32 mouse cellular contexts compared by ENCODE assay signal in the genomic region with DNA sequence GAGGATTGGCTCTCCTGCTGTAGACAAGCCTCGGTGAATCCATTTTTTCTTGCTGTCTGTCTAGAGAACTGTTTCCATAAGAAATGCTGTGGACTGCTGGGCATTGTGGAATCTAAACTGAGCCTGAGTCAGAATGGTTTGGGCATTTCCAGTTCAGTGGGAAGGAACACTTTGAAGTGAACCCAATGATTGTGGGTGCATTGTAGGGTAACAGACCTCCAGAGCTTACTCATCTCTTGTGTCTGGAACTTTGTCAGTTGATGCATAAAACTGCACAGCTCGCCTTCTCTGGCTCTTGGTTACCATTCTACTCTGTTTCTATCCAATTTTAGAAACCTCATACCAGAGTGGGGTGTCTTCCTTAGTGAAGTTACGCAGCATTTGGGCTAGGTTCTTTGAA. TPM values are rescaled to one million over a fixed set of nuclear protein-coding genes. Genes with fewer than 3 reads are reported as not detected.
DNase-seq lines count a peak whose midpoint lies in the region; ATAC-seq and TF ChIP-seq lines count a peak whose summit lies in the region.
"Had no signal": no experiment of that assay in that cellular context is flagged by ENCODE, and none has a peak within 500 bp of the region (broad histone marks: within the 10 kb centered on the region; RNA-seq: fewer than 3 reads in every experiment).

No protein-coding gene starts in this region.

- ATAC-seq in intestine, embryonic 14.5 days (replicated peaks; ENCODE audit: low FRiP score, low TSS enrichment, low read depth), result no peak
- no peak for ATAC-seq in intestine, embryonic 16.5 days
- ATAC-seq: forebrain, embryonic 16.5 days; hindbrain, postnatal 0 days; intestine, postnatal 0 days; midbrain, embryonic 15.5 days had no signal

- no peak overlapping the region for H3K4me2 ChIP-seq in intestine, embryonic 14.5 days (ENCODE audit: low read length)
- no peak overlapping the region for H3K4me2 ChIP-seq in intestine, embryonic 16.5 days (ENCODE audit: low read depth, low read length)
- H3K4me2 ChIP-seq: heart, embryonic 15.5 days; hindbrain, embryonic 12.5 days; limb, embryonic 15.5 days; liver, embryonic 15.5 days; lung, embryonic 14.5 days; midbrain, embryonic 15.5 days; neural tube, embryonic 15.5 days had no signal

- H3K27me3 ChIP-seq in intestine, embryonic 14.5 days (replicated peaks; ENCODE audit: control insufficient read depth, insufficient read depth, low read length), result no peaks in the 10 kb centered on the region
- no peaks in the 10 kb centered on the region for H3K27me3 ChIP-seq in intestine, embryonic 16.5 days (replicated peaks; ENCODE audit: control insufficient read depth, insufficient read depth, low read length)
- no peaks in the 10 kb centered on the region for H3K27me3 ChIP-seq in hindbrain, embryonic 10.5 days (ENCODE audit: insufficient read depth, poor library complexity, severe bottlenecking)
- H3K27me3 ChIP-seq: CH12.LX; heart, embryonic 15.5 days; hindbrain, embryonic 12.5 days; limb, embryonic 15.5 days; liver, embryonic 15.5 days; midbrain, embryonic 15.5 days; neural tube, embryonic 15.5 days had no signal

- H3K27ac ChIP-seq in intestine, embryonic 14.5 days (ENCODE audit: low read depth), result no peak overlapping the region
- H3K27ac ChIP-seq in intestine, embryonic 16.5 days (ENCODE audit: low read length), result no peak overlapping the region
- no peak overlapping the region for H3K27ac ChIP-seq in gastrocnemius, adult 2 months
- H3K27ac ChIP-seq in hindbrain, embryonic 10.5 days, result no peak overlapping the region
- H3K27ac ChIP-seq: heart, embryonic 10.5 days; heart, embryonic 15.5 days; hindbrain, embryonic 12.5 days; hindbrain, postnatal 0 days; limb, embryonic 10.5 days; limb, embryonic 15.5 days; liver, embryonic 15.5 days; midbrain, embryonic 10.5 days; midbrain, embryonic 15.5 days; neural tube, embryonic 15.5 days had no signal

- intact Hi-C loops in left cerebral cortex, postnatal 36 days (cut with DNase I), result no loop called here
- intact Hi-C loops in gastrocnemius, adult 2 months (cut with DNase I), result no loop called here

- H3K4me1 ChIP-seq in intestine, embryonic 14.5 days (replicated peaks; ENCODE audit: control insufficient read depth, insufficient read depth, low read length), result no peaks in the 10 kb centered on the region
- H3K4me1 ChIP-seq in intestine, embryonic 16.5 days (ENCODE audit: control insufficient read depth, insufficient read depth, low read length), result no peaks in the 10 kb centered on the region
- H3K4me1 ChIP-seq in hindbrain, embryonic 10.5 days (replicated peaks), result no peaks in the 10 kb centered on the region
- H3K4me1 ChIP-seq: heart, embryonic 10.5 days; heart, embryonic 15.5 days; hindbrain, embryonic 12.5 days; limb, embryonic 10.5 days; limb, embryonic 15.5 days; liver, embryonic 15.5 days; midbrain, embryonic 10.5 days; midbrain, embryonic 15.5 days; neural tube, embryonic 15.5 days had no signal

- TF ChIP-seq CTCF in gastrocnemius, adult 2 months (IDR thresholded peaks at IDR 0.05), result no peak

- H3K9ac ChIP-seq in intestine, embryonic 14.5 days (ENCODE audit: low read length), result no peak overlapping the region
- H3K9ac ChIP-seq in intestine, embryonic 16.5 days (ENCODE audit: low read depth, low read length), result no peak overlapping the region
- H3K9ac ChIP-seq: heart, embryonic 15.5 days; hindbrain, embryonic 12.5 days; limb, embryonic 15.5 days; liver, embryonic 15.5 days; lung, embryonic 14.5 days; midbrain, embryonic 15.5 days; neural tube, embryonic 15.5 days had no signal

- peaks cover 43% of the 10 kb centered on the region for H3K36me3 ChIP-seq in intestine, embryonic 14.5 days (ENCODE audit: control insufficient read depth, insufficient read depth, low read length)
- H3K36me3 ChIP-seq in intestine, embryonic 16.5 days (ENCODE audit: control insufficient read depth, insufficient read depth, low read length), result peaks cover 3% of the 10 kb centered on the region; the same call in 1 of the 2 replicates
- H3K36me3 ChIP-seq in hindbrain, embryonic 10.5 days, result peaks cover 53% of the 10 kb centered on the region

- DNase-seq in intestine, embryonic 14.5 days (ENCODE audit: low spot score), result peak; percentile 21
- DNase-seq in left cerebral cortex, postnatal 36 days (ENCODE audit: low spot score in 2 of 2), result peak; percentile 21 to 24
- no peak for DNase-seq in left cerebral cortex, adult 11 months (ENCODE audit: low spot score)
- peak; percentile 60 for DNase-seq in NIH3T3 (ENCODE audit: low read depth)
- DNase-seq in brain, adult 2 months (ENCODE audit: low read depth, low spot score), result peak; percentile 74
- DNase-seq in gastrocnemius, adult 2 months, result no peak
- no peak for DNase-seq in hindbrain, embryonic 10.5 days (ENCODE audit: low spot score)
- DNase-seq: adrenal gland, postnatal 14 days; cerebellum, adult 11-12 months; cerebellum, postnatal 10 days; gastrocnemius, postnatal 10 days; kidney, adult 9 months; kidney, postnatal 14 days; layer of hippocampus, postnatal 36 days; lung, embryonic 14.5 days; lung, postnatal 14 days; retina, postnatal 1 day had no signal

- WGBS in intestine, embryonic 14.5 days, result 89% methylated on average over 3 of the region's 3 CpGs
- WGBS in intestine, embryonic 16.5 days, result 90% methylated on average over 3 of the region's 3 CpGs
- WGBS in hindbrain, embryonic 10.5 days, result 91% methylated on average over 3 of the region's 3 CpGs

- no peaks in the 10 kb centered on the region for H3K9me3 ChIP-seq in intestine, embryonic 14.5 days (ENCODE audit: control insufficient read depth, low read length)
- no peaks in the 10 kb centered on the region for H3K9me3 ChIP-seq in intestine, embryonic 16.5 days (ENCODE audit: control insufficient read depth, low read length)
- H3K9me3 ChIP-seq in hindbrain, embryonic 10.5 days, result no peaks in the 10 kb centered on the region
- H3K9me3 ChIP-seq: heart, embryonic 10.5 days; heart, embryonic 15.5 days; hindbrain, embryonic 12.5 days; limb, embryonic 10.5 days; limb, embryonic 15.5 days; liver, embryonic 15.5 days; midbrain, embryonic 10.5 days; midbrain, embryonic 15.5 days; neural tube, embryonic 15.5 days had no signal

- no peak overlapping the region for H3K4me3 ChIP-seq in intestine, embryonic 14.5 days (ENCODE audit: low read depth, low read length)
- H3K4me3 ChIP-seq in intestine, embryonic 16.5 days (ENCODE audit: low read length), result no peak overlapping the region
- H3K4me3 ChIP-seq in gastrocnemius, adult 2 months, result no peak overlapping the region
- no peak overlapping the region for H3K4me3 ChIP-seq in hindbrain, embryonic 10.5 days
- H3K4me3 ChIP-seq: erythroblast, embryonic 14.5 days; heart, embryonic 10.5 days; heart, embryonic 15.5 days; hindbrain, embryonic 12.5 days; limb, embryonic 10.5 days; limb, embryonic 15.5 days; liver, embryonic 15.5 days; midbrain, embryonic 10.5 days; midbrain, embryonic 15.5 days; neural tube, embryonic 15.5 days had no signal

RNA-seq across cellular contexts. Expression of gene Mob4, which starts 27.2 kb away (rescaled TPM):
- polyA plus RNA-seq in intestine, embryonic 14.5 days (2014; fragmentation: Nextera tagmentation; extraction: Ambion mirVana), result 145 and 146 TPM in 2 replicates
- polyA plus RNA-seq in intestine, embryonic 16.5 days (2015; fragmentation: Nextera tagmentation; extraction: Ambion mirVana), result 139 and 155 TPM in 2 replicates
- 10 to 100 TPM; 51.0 to 54.8 TPM for total RNA-seq in left cerebral cortex, postnatal 36 days (2021)
- 10 to 100 TPM; 34.2 to 41.9 TPM for total RNA-seq in gastrocnemius, adult 2 months (2021)
- polyA plus RNA-seq in hindbrain, embryonic 10.5 days (2016; fragmentation: Nextera tagmentation; extraction: Ambion mirVana), result 117 and 138 TPM in 2 replicates

Comparison
In these comparisons a context has a peak if more than half of its experiments do, and no peak if none do; other contexts are left out.
1. DNase-seq: peak in intestine, embryonic 14.5 days (single experiment), left cerebral cortex, postnatal 36 days (2 of 2), NIH3T3 (single experiment) and brain, adult 2 months (single experiment); none in left cerebral cortex, adult 11 months (single experiment), gastrocnemius, adult 2 months (single experiment) and hindbrain, embryonic 10.5 days (single experiment).